Mouse (Mus musculus): Measurements from ENCODE around the gene Cdc34.

The Cdc34 gene

DNA sequence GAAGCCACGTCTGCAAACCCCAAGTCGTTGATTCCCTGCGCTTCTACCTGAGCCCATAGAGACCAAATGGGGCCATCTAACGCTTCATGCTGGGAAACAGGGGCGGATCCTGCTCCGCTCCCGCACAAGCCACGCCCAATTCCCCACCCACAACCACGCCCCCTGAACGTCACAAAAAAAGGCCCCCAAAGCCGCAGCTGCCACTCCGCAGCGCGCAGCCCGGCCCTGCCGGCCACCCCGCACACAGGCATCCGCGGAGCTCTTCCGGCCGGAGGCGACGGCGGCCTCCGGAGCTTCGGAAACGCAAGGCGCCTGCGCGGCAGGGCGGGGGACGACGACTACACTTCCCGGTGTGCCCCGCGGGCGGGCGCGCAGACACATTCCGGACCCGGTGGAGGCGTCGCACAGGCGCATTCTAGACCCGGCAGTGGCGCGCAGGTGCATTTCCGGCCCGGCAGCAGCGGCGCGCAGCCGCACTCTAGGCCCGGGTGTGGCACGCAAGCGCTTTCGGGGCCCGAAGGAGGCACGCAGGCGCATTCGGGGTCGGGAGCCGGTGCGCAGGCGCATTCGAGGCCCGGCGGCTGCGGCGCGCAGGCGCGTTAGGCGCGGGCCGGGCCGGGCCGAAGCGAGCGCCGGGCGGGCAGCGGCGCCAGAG lies at the start of gene Cdc34:
Gene Cdc34, plus strand, starts transcription at position 605 of the 655 bp plus-strand sequence.
- peak; percentile 99 for DNase-seq

DNA sequence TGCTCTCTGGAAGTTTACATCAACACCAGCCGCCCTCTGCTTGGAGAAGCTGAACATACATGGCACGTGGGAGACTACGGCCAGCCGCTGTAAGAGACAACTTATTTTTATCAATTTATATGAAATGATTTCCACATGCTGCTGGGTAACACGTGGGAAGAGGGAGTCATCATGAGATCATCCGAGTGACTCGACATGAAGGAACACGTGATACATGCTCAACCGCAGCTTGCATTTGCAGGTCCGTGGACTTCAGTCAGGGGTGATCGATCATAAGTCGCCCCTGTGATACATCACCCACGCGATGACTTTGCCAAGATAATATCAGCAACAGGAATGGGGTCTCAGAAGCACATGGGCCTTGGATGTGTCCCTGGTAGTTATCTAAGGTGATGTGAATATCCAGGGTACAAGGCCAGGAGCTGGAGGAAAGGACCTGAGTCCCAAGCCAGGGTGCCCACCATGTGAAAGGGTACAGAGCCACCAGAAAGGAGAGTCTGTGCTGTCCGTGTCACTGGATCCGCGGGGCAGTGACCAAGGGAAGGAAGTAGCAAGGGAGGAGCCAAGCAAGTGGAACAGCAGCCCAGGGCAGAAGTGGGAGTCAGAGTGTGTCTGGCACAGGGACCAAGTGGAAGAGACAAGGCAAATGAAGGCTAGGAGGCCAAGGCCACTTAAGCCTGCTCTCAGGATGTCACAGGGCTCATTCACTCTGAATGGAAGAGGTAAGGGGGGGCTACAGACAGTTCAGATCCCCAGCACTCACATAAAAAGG lies 48.8 kb upstream of the Cdc34 start:
- DNase-seq = no peak

DNA sequence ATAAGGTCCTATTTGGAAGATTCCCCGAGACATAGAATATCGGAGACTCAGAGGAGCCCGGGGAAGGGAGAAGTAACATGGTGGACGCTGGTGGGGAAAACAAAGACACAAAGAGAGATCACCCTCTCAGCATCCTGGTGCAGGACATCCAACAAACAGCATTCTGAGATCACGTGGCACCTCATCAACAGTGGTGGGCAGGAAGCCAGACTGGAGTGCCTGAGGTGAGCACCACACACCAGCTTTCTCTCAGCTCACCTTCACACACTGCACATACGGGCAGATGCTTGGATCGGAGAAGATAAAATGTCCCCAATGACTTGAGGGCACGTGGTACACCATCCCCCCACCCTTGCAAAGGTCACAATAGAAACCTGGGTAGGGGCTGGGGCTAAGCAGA lies 45.7 kb upstream of the Cdc34 start:
- peak in 1 of 2 experiments; percentile 42 for DNase-seq

DNA sequence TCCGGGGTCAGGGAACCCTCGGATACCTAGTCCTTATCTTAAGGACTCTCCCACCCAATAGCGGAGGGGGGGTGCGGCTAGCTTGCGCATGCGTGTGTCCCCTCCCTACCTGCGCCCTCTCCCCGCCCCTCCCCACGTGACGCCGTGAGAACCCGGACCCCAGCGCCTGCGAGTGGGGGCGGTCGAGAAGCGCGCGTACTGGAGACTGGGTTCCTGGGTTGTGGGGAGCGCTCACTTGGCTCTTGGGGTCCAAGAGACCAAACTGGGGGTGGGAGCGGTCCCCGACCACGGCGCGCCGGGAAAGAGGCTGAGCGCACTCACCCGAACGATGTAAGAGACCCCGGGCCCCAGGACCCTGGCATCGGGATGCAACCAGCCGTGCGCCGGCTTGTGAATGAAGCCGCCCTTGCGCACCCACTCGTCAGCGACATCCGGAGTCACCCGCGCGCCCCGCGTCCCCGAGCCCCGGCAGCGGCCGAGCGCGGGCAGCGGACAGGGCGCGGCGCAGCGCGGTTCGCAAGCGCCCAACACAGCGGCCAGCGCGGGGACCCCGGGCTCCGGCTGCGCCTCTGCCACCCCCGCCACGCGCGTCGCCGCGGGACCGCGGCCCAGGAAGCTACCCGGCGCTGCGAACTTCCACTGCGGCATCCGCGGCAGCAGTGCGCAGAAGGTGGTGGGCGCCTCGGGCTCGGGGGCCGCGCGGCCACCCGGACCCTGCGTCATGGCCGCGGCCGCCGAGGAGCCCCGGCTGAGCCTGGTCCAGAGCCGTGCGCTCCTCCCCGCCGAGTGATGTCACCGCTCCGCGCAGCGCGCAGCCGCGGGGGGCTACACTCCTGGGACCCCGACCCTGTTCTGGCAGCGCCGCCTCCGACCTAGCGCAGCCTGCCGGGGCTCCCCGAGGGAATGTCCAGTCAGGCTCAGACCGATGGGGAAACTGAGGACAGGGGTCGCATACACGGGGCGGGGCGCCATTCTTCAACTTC lies 44.6 kb upstream of the Cdc34 start, which contains the start of gene Shc2:
Gene Shc2, minus strand, starts transcription at position 791 of the 983 bp plus-strand sequence.
- peak; percentile 77 to 88 for DNase-seq

DNA sequence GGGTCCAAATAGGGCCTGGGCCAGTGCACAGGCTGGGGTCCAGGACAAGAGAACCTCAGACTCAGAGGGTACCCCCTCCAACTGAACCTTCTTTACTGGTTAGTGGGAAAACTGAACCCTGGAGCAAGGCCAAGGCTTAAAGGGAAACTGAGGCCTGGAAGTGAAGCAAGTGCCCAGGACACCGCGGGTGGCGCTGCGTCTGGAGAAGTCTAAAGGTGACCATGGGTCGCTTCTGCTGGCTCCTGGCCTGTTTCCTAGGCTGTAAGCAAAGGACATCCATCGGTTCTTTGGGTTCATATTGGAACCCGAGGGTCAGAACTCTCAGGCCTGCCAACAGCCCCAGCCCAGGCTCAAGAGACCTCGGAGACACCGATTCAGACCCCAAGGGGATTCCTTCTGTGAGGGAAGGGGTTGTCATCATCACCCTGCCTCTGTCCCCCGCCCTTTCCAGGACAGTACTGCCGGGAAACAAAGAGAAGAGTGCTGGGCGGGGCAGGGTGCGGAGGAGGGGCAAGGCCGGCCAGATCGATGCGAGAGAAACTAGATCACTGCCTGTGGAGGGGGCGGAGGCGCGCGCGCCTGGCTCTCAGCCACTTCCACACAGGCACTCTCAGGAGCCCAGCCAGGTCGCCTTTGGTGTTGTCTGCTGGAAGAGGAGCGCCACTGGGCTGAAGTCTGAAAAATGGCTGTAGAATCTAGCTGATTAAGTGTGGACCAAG lies 43.4 kb upstream of the Cdc34 start:
- DNase-seq = peak; percentile 51 to 64

DNA sequence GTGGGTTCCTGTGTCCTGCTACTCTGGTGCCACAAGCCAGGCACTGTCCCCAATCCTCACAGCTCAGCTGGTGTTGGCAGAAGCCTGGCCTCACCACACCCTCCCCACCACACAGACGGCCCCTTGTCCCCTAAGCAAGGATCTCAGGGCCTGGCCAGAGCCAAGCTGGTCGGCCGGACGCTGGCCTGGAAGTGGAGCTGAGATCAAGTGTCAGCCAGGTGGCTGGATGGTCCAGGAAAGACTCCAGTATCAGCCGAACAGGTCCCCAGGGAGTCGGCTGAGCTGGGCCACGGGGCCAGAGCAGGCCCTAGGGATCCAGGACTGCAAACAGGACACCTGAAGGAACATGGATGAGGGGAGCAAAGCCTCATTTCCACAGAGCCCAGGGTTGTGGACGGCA lies 36.3 kb upstream of the Cdc34 start, which contains the start of gene Odf3l2:
Gene Odf3l2, minus strand, starts transcription at position 28 of the 400 bp plus-strand sequence.
- no peak for DNase-seq

DNA sequence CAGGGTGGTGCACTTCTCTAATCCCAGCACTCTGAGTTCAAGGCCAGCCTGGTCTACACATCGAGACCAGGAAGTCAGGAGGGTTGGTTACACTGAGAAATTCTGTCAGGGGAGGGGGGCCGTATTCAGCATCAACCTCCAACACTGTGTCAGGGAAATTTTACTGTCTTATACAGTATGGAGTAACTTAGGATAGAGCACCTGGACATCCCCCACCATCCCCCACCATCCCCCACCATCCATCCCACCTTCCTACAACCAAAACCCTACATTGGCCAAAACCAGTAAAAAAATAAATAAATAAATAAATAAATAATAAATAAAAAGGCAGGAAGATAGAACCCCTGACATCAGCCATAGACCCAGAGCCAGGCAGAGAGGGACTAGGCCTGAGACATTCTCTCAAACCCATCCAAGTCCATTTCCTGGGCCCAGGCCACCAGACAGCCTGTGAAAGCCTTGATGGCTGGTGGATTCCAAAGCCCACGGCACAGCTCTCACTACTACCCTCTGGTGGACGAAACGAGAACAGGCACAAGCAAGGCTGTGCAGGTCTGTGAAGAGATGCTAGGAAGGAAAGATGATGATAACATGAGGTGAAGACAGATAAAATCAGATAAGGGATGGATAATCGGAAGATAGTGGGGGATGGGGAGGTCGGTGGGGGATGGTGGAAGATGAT lies 32.8 kb upstream of the Cdc34 start:
- peak; percentile 83 to 89 for DNase-seq

DNA sequence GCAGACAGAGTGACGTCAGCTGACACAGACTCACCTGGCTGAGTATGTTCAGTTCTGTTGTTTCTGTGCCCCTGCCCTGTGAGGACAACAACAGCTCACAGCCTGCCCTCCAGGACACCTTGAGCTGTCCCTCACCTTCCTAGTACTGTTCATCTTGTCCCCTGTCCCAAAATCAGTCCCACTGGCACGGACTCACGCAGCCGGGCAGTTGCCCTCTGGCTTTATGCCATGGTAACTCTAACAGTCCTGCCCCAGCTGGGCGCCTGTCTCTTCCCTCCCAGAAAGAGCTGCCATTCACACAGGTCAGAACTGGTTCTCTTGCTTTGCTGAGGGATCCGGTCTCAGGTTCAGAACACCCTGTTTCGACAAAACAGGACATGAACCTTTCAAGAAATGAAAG lies 29.2 kb upstream of the Cdc34 start:
- no peak for DNase-seq

DNA sequence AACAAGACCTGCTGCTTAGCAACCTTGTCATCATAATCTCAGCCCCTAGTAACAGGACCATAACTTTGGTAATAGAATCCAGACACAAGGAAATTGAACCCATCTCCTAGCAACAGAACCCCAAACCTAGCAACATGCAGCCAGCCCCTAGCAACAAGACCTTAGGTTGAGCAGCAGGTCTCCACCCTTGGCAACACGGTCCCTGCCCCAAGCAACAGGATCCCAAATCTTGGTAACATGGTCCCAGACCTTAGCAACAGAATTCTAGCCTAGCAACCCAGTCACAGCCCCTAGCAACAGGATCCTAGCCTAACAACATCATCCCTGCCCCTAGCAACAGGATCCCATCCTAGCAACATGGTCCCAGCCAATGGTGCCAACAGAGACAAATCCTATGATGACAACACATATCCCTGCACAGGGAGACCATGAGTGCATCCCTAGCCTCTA lies 27.0 kb upstream of the Cdc34 start:
- no peak for DNase-seq

DNA sequence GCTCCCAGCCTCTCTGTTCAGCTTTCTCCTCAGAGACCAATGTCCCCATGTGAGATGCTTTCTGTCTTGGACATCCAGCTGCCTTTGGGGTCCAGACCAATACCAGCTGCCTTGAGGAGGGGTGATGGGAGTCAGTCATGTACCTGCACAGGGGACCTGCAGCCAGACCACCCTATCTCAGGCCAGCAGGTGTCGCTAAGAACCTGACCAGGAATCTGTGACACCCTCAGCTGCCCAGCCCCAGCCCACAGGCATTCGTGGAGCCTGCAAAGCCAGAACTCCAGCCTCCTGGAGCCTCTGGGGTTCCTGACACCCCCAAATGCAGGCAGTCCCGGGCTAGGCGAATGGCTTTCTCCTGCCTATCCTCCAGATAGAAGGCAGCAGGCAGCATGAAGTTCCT lies 23.2 kb upstream of the Cdc34 start:
- DNase-seq = no peak

DNA sequence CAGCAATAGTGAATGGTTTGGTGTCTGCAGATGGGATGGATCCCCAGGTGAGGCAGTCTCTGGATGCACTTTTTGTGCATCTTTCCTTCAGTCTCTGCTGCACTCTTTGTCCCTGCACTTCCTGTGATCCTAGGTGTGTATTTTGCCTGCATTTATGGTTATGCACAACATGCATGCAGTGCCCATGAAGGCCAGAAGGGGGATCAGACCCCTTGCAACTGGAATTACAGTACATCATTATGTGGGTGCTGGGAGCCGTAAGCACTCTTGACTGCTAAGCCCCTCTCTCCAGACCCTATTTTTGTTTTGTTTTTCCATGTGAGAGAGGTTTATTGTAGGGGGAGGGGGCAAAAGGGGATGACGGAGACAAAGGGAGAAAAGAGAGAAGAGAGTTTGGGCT lies 21.7 kb upstream of the Cdc34 start:
- no peak for DNase-seq

DNA sequence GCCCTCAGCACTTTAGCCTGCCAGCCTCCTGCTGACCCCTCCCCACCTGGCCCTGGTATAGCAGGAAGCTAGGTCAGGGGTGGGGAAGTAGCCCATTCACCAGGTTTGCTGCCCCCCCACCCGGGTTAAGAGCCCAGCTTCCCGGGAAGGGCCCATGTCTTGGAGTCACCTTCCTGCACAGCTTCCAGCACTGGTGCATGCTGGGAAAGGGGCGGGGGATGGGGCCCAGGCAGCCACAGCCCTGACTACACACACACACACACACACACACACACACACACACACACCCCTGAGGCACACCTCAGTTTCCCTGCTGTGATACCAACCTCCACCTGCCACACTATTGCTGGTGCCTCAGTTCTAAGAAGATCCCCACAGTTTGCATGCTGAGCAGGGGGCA lies 20.1 kb upstream of the Cdc34 start:
- no peak for DNase-seq

DNA sequence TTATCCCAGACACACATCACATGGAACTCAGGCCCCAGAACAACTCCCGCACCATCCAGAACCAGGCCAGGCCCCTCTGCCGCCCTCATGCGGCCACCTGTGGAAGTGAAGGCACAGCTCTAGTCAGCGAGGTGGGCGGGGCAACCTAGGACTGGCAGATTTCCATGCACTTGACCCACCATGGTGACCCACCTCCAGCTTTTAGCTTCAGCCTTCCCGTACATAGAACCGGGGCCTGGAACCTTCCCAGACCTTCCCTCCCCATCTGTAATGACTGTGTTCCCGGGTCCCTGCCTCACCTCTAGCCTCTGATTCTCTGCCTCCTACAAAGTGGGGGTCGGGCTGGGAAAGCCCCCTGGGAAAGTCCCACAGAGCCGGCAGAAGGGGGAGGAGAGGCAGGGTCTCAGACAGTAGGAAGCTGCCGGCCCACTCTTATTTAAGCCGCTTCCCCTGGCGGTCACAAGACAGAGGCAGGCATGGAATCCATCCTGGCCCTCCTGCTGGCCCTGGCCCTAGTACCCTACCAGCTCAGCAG lies 17.8 kb upstream of the Cdc34 start, which contains the start of gene Madcam1:
Gene Madcam1, plus strand, starts transcription at position 429 of the 535 bp plus-strand sequence.
- peak; percentile 72 to 77 for DNase-seq

DNA sequence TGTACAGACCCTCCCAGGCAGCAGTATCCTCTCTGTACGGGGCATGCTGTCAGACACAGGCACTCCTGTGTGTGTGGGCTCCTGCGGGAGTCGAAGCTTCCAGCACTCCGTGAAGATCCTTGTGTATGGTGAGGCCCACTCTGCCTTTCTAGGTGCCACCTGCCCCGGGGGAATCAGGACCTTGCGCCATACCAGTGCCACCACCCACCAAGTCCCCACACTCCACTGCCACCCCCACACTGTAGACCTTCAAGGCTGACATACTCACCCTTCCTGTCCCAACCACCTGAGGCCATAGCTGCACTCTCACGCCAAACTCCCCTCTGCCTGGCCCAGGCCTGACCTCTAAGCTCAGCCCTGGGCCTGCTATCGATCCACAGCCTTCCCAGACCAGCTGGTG lies 16.9 kb upstream of the Cdc34 start:
- DNase-seq = no peak

DNA sequence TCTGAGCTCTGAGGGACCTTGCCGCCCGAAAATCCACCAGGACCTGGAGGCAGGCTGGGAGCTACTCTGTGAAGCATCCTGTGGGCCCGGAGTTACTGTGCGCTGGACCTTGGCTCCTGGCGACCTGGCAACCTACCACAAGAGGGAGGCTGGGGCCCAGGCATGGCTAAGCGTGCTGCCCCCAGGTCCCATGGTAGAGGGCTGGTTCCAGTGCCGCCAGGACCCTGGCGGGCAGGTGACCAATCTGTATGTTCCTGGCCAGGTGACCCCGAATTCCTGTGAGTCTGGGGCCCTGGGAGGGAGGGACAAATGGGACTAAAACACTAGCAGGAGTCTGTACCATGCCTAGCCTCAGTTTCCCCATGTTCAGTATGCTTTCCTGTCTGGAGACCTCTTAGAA lies 15.5 kb upstream of the Cdc34 start:
- DNase-seq = no peak

DNA sequence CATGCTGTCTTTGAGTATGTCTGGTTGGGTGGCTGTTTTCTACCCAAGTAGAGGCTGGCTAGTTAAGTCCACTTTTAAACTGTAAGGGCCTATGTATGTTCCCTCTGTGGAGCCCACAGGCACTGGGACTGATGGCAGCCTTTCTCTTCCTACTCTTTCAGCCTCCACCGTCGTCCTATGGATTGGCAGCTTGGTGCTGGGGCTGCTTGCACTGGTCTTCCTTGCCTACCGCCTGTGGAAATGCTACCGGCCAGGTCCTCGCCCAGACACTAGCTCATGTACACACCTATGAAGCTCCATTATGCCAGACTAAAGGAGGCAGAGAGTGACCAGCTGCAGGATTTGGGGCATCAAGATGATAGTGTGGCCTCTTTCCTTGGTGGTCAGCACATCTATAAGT lies 13.9 kb upstream of the Cdc34 start:
- peak in 1 of 2 experiments; percentile 16 for DNase-seq

DNA sequence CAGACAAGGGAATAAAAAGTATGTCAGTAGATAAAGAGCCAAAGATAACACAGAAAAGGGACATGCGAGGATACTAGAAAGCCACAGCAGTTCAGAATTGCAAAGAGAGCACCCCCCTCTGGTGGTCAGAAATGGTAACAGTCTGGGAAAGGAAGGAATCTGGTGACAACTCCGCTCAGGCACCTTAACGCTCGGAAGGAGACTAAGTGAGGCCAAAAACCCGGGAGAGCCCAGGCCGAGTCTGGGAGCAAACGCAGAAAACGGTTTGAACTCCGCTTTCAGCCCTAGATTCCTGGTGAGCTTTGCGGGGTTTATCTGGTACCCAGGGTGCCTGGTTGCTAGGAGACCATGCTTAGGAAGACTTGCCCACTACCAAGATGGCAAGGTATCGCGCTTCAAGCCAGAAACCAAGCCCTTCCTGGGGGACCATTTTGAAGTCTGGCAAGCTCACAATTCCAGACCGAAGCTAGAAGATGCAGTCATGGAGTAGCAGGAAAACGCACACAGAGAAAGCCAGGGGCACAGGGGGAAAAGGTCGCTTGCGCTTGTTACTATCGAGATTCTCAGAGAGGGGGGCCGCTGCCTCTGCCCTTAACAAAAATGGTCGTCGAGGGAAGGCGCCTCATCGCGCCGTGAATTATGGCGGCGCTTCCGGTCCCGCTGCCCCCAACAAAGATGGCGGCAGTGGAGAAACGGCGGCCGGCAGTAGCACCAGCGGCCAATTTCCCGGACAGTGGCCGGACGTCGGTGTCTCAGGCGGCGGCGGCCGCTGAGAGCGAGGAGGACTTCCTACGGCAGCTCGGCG lies 13.0 kb upstream of the Cdc34 start, which contains the start of gene Tpgs1:
Gene Tpgs1, plus strand, starts transcription at position 599 of the 805 bp plus-strand sequence.
- peak; percentile 85 to 97 for DNase-seq

DNA sequence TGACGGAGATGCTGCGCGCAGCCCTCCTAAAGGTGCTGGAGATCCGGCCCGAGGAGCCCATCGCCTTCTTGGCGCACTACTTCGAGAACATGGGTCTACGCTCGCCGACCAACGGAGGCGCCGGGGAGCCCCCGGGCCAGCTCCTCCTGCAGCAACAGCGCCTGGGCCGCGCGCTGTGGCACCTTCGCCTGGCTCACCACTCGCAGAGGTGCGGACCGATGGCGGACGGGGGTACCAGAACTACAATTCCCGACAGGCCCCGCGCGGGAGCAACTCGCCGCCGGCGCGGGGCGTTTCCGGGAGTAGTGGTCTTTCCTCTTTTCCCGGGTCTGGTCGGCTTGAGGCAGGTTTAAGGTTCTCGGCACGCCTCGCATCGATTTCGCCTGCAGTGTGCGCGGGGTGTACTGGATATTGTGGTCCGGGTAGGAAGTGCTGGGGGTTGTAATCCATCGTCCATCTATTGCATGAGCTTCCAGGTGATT lies 12.4 kb upstream of the Cdc34 start:
- peak; percentile 77 to 78 for DNase-seq

DNA sequence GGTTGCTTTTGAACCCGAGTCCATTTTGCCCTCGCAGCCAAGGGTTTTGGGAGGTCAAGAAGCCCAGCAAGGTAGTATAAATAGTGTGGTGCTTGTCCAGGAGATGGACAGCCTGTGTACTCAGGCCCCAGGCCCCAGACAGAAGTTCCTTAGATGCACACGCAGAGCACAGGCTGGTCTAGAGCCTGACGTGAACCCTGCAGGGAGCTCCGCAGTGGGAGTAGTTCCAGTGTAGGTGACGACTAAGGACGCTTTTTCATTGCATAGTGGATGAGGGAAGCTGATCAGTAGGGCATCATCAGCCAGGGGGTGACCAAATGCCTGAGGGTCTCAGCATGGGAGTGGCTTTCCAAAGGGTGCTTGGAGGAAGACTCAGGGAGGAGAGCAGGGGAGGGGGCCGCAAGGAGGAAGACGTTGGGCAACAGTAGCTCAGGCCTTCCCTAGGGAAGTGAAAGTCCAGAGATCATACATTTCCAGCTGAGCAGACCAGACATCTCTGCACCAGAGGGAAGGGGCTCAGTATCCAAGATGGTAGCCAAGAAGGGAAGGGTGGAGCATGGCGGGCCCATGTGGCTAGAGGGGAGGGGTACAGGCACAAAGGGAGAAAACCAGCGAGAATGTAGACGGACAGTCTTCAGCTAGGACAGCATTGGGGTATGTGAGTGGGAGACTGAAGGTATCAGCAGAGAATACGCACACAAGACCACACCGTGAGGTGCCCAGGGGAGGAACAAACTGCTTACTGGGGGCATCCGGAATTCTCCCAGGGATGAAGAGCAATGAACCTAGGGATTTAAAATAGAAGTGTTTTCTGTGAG lies 11.7 kb upstream of the Cdc34 start:
- no peak for DNase-seq

Measured in cerebellum, postnatal 36 days (tissue).